Mouse (Mus musculus) lung, adult 2 months (tissue): ENCODE measurements around the gene Dapk1.

Experiments
- CTCF ChIP-seq: fragments of 200-500 bp; IDR thresholded peaks from 2 replicates; pipeline ENCODE4 v1.5.1; 2011; ENCODE audit warnings: mild to moderate bottlenecking, low read length, control low read depth; ENCODE audit not compliant: insufficient read depth
- POLR2A ChIP-seq: fragments of 200-500 bp; IDR thresholded peaks from 2 replicates; pipeline ENCODE4 v1.6.1; 2011; ENCODE audit warnings: low read depth, mild to moderate bottlenecking, control low read depth, low read length, borderline replicate concordance; ENCODE audit errors: extremely low read depth

GRCm38 (mm10) chr13:60789466-60789865 lies 187.7 kb downstream of the Dapk1 start:
- TF ChIP-seq POLR2A (no peak), CTCF (no peak)
